ENCODE assay signal across 10 mouse cellular contexts in the genomic region with DNA sequence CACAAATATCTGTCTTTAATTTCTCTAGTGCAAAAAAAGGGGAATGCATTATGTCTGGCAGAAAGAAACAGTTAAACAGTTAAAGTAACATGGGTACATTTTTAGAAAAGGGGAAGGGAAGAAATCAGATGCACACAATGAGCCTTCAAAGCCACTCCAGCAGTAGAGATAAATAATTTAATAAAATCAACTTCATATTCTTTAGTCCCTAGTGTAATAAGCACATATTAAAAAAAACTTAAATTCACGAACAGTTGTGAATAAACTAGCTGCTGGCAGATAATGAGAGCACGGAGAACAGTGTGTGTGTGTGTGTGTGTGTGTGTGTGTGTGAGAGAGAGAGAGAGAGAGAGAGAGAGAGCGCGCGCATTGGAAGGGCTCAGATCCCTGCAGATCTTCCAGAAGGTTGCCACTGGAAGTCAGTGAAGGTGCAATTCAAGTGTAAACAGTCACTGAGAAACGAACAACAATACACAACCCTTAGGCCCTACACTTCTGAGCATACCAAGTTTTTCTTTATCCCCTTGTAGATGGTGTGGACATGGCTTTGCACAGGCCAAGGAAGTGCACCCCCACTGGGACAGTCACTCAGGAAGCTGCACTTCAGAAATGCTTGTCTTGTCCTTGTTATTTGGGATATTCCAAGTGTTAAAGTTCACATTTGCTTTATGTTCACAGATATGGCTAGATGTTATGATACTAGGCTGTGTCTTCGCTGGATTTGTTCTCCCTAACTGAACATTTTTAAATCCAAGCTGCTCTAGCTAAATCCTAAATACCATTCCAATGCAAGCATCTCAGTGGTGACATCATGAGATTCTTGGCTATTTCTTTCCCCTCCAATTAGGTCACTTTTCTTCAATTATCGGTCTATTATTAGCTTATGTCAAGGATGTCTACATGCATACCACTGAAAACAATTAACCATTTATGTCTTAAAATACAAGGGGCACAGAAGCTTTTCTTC. TPM values are rescaled to one million over a fixed set of nuclear protein-coding genes. Genes with fewer than 3 reads are reported as not detected.
A peak's percentile ranks its signal among the peaks of the same experiment; 100 is the strongest.
DNase-seq lines count a peak whose midpoint lies in the region; ATAC-seq lines count a peak whose summit lies in the region.
"Had no signal": no experiment of that assay in that cellular context is flagged by ENCODE, and none has a peak within 500 bp of the region (broad histone marks: within the 10 kb centered on the region; RNA-seq: fewer than 3 reads in every experiment).

No protein-coding gene starts in this region.

- WGBS in intestine, embryonic 14.5 days: 55% methylated on average over 8 of the region's 8 CpGs
- 69% methylated on average over 8 of the region's 8 CpGs for WGBS in intestine, embryonic 16.5 days
- WGBS in hindbrain, embryonic 14.5 days: 27% methylated on average over 8 of the region's 8 CpGs
- WGBS in neural tube, embryonic 13.5 days: 33% methylated on average over 8 of the region's 8 CpGs

- H3K9ac ChIP-seq in intestine, embryonic 14.5 days (ENCODE audit: low read length): no peak overlapping the region
- no peak overlapping the region for H3K9ac ChIP-seq in intestine, embryonic 16.5 days (ENCODE audit: low read depth, low read length)
- peak overlapping the region; percentile 96 for H3K9ac ChIP-seq in hindbrain, embryonic 14.5 days
- H3K9ac ChIP-seq in neural tube, embryonic 13.5 days: peak overlapping the region; percentile 44; the same call in 1 of the 2 replicates

- H3K27ac ChIP-seq in intestine, embryonic 14.5 days (ENCODE audit: low read depth): no peak overlapping the region
- no peak overlapping the region for H3K27ac ChIP-seq in intestine, embryonic 16.5 days (ENCODE audit: low read length)
- peak overlapping the region; percentile 99 for H3K27ac ChIP-seq in hindbrain, embryonic 14.5 days
- H3K27ac ChIP-seq in neural tube, embryonic 13.5 days (replicated peaks): peak overlapping the region; percentile 79

- H3K36me3 ChIP-seq in intestine, embryonic 14.5 days (ENCODE audit: control insufficient read depth, insufficient read depth, low read length): no peaks in the 10 kb centered on the region
- H3K36me3 ChIP-seq in intestine, embryonic 16.5 days (ENCODE audit: control insufficient read depth, insufficient read depth, low read length): no peaks in the 10 kb centered on the region
- H3K36me3 ChIP-seq in hindbrain, embryonic 14.5 days (replicated peaks; ENCODE audit: control insufficient read depth, insufficient read depth): no peaks in the 10 kb centered on the region
- no peaks in the 10 kb centered on the region for H3K36me3 ChIP-seq in neural tube, embryonic 13.5 days
- H3K36me3 ChIP-seq: forebrain, embryonic 10.5 days had no signal

- no peak overlapping the region for H3K4me3 ChIP-seq in intestine, embryonic 14.5 days (ENCODE audit: low read depth, low read length)
- H3K4me3 ChIP-seq in intestine, embryonic 16.5 days (ENCODE audit: low read length): no peak overlapping the region
- peak overlapping the region; percentile 32 for H3K4me3 ChIP-seq in hindbrain, embryonic 14.5 days (replicated peaks; ENCODE audit: low read length)
- no peak overlapping the region for H3K4me3 ChIP-seq in neural tube, embryonic 13.5 days

- no peaks in the 10 kb centered on the region for H3K9me3 ChIP-seq in intestine, embryonic 14.5 days (ENCODE audit: control insufficient read depth, low read length)
- no peaks in the 10 kb centered on the region for H3K9me3 ChIP-seq in intestine, embryonic 16.5 days (ENCODE audit: control insufficient read depth, low read length)
- no peaks in the 10 kb centered on the region for H3K9me3 ChIP-seq in hindbrain, embryonic 14.5 days (ENCODE audit: control insufficient read depth, low read length)
- no peaks in the 10 kb centered on the region for H3K9me3 ChIP-seq in neural tube, embryonic 13.5 days
- H3K9me3 ChIP-seq: forebrain, embryonic 10.5 days had no signal

- H3K27me3 ChIP-seq in intestine, embryonic 14.5 days (replicated peaks; ENCODE audit: control insufficient read depth, insufficient read depth, low read length): peaks cover 62% of the 10 kb centered on the region
- H3K27me3 ChIP-seq in intestine, embryonic 16.5 days (replicated peaks; ENCODE audit: control insufficient read depth, insufficient read depth, low read length): peaks cover 39% of the 10 kb centered on the region
- H3K27me3 ChIP-seq in hindbrain, embryonic 14.5 days (ENCODE audit: control insufficient read depth, insufficient read depth, low read length): 0 out of 2 replicates have a peak, but pooled peaks cover 11% of the 10 kb centered on the region
- peaks cover 37% of the 10 kb centered on the region for H3K27me3 ChIP-seq in neural tube, embryonic 13.5 days

- no peak for ATAC-seq in intestine, embryonic 14.5 days (replicated peaks; ENCODE audit: low FRiP score, low TSS enrichment, low read depth)
- no peak for ATAC-seq in intestine, embryonic 16.5 days
- no peak for ATAC-seq in hindbrain, embryonic 14.5 days (ENCODE audit: low FRiP score)
- no peak for ATAC-seq in neural tube, embryonic 13.5 days (ENCODE audit: low read depth)
- ATAC-seq: CD4-positive, CD25-positive, alpha-beta regulatory T cell, adult 4 months had no signal

- DNase-seq in intestine, embryonic 14.5 days (ENCODE audit: low spot score): peak; percentile 53
- peak; percentile 71 for DNase-seq in cerebellum, adult 9-11 months
- no peak for DNase-seq in hindbrain, embryonic 14.5 days (ENCODE audit: low spot score)
- DNase-seq in urinary bladder, adult 2 months (ENCODE audit: low spot score): no peak
- DNase-seq in right cerebral cortex, postnatal 36 days (ENCODE audit: low spot score in 2 of 2): no peak
- no peak for DNase-seq in thymus, postnatal 0 days (ENCODE audit: low spot score)

- H3K4me2 ChIP-seq in intestine, embryonic 14.5 days (ENCODE audit: low read length): no peak overlapping the region
- no peak overlapping the region for H3K4me2 ChIP-seq in intestine, embryonic 16.5 days (ENCODE audit: low read depth, low read length)
- peak overlapping the region; percentile 80 for H3K4me2 ChIP-seq in hindbrain, embryonic 14.5 days (replicated peaks)
- H3K4me2 ChIP-seq in neural tube, embryonic 13.5 days: peak overlapping the region; percentile 40

- peaks cover 10% of the 10 kb centered on the region; the same call in 1 of the 2 replicates for H3K4me1 ChIP-seq in intestine, embryonic 14.5 days (replicated peaks; ENCODE audit: control insufficient read depth, insufficient read depth, low read length)
- peaks cover 5% of the 10 kb centered on the region; the same call in 1 of the 2 replicates for H3K4me1 ChIP-seq in intestine, embryonic 16.5 days (ENCODE audit: control insufficient read depth, insufficient read depth, low read length)
- peaks cover 55% of the 10 kb centered on the region for H3K4me1 ChIP-seq in hindbrain, embryonic 14.5 days (replicated peaks; ENCODE audit: control insufficient read depth, insufficient read depth, low read length)
- H3K4me1 ChIP-seq in neural tube, embryonic 13.5 days (replicated peaks): peaks cover 69% of the 10 kb centered on the region

RNA-seq across cellular contexts. Expression of a gene that starts 3.3 kb away (rescaled TPM):
- 16.6 and 23.5 TPM in 2 replicates for polyA plus RNA-seq in intestine, embryonic 14.5 days (2014; fragmentation: Nextera tagmentation; extraction: Ambion mirVana)
- polyA plus RNA-seq in intestine, embryonic 16.5 days (2015; fragmentation: Nextera tagmentation; extraction: Ambion mirVana): 8.8 and 9.4 TPM in 2 replicates
- 131 and 149 TPM in 2 replicates for polyA plus RNA-seq in hindbrain, embryonic 14.5 days (2014; fragmentation: Nextera tagmentation; extraction: Ambion mirVana)
- polyA plus RNA-seq in neural tube, embryonic 13.5 days (2015; fragmentation: Nextera tagmentation; extraction: Ambion mirVana): 80.7 and 96.6 TPM in 2 replicates
- polyA plus RNA-seq in urinary bladder, adult 2 months (2012; rRNA removed): 0.50 and 0.53 TPM in 2 replicates
- 0.55 and 0.56 TPM in 2 replicates for polyA plus RNA-seq in thymus, postnatal 0 days (2015; fragmentation: Nextera tagmentation; extraction: Ambion mirVana)

Comparison
In these comparisons a context has a peak if more than half of its experiments do, and no peak if none do; other contexts are left out.
1. DNase-seq: peak in intestine, embryonic 14.5 days (single experiment) and cerebellum, adult 9-11 months (single experiment); none in hindbrain, embryonic 14.5 days (single experiment), urinary bladder, adult 2 months (single experiment), right cerebral cortex, postnatal 36 days (0 of 2) and thymus, postnatal 0 days (single experiment).
2. H3K27ac ChIP-seq: peak in hindbrain, embryonic 14.5 days (single experiment) and neural tube, embryonic 13.5 days (single experiment); none in intestine, embryonic 14.5 days (single experiment) and intestine, embryonic 16.5 days (single experiment).
3. H3K4me2 ChIP-seq: peak in hindbrain, embryonic 14.5 days (single experiment) and neural tube, embryonic 13.5 days (single experiment); none in intestine, embryonic 14.5 days (single experiment) and intestine, embryonic 16.5 days (single experiment).
4. H3K9ac ChIP-seq: peak in hindbrain, embryonic 14.5 days (single experiment) and neural tube, embryonic 13.5 days (single experiment); none in intestine, embryonic 14.5 days (single experiment) and intestine, embryonic 16.5 days (single experiment).